Mouse (Mus musculus) embryonic facial prominence, embryonic 15.5 days (tissue): ENCODE measurements around the gene 2810021J22Rik. TPM values are rescaled to one million over a fixed set of nuclear protein-coding genes. Genes with fewer than 3 reads are reported as not detected.
A peak's percentile ranks its signal among the peaks of the same experiment; 100 is the strongest.
"Not testable (repeated sequence)": the region's sequence is repeated elsewhere in the genome, so short reads cannot be mapped to it uniquely, and the experiment has no call there.

Experiments used
- ATAC-seq: fragments of 200-750 bp; cut with Nextera tagmentation; 2 replicates; pipeline ENCODE4 v1.8.0; 2017; ENCODE audit warnings: low read depth, moderate TSS enrichment; ENCODE audit not compliant: insufficient number of reproducible peaks, low FRiP score, low TSS enrichment
- H3K27ac ChIP-seq: fragments of 300-500 bp; sonication (generic); replicated peaks from 2 replicates; pipeline ENCODE4 v1.5.1; 2015; ENCODE audit warnings: mild to moderate bottlenecking, inconsistent platforms
- H3K27me3 ChIP-seq: fragments of 300-500 bp; sonication (generic); 2 replicates; pipeline ENCODE4 v1.6.1; 2015; ENCODE audit warnings: inconsistent platforms
- H3K36me3 ChIP-seq: fragments of 300-500 bp; sonication (generic); 2 replicates; pipeline ENCODE4 v1.6.1; 2015; ENCODE audit warnings: mild to moderate bottlenecking, inconsistent platforms
- H3K4me1 ChIP-seq: fragments of 300-500 bp; sonication (generic); 2 replicates; pipeline ENCODE4 v1.6.1; 2015; ENCODE audit warnings: inconsistent platforms
- H3K4me2 ChIP-seq: fragments of 300-500 bp; sonication (generic); replicated peaks from 2 replicates; pipeline ENCODE4 v1.6.1; 2015; ENCODE audit warnings: mild to moderate bottlenecking, inconsistent platforms
- H3K4me3 ChIP-seq: fragments of 300-500 bp; sonication (generic); replicated peaks from 2 replicates; pipeline ENCODE4 v1.5.1; 2015; ENCODE audit warnings: mild to moderate bottlenecking, inconsistent platforms
- H3K9ac ChIP-seq: fragments of 300-500 bp; sonication (generic); 2 replicates; pipeline ENCODE4 v1.6.1; 2015; ENCODE audit warnings: inconsistent platforms
- H3K9me3 ChIP-seq: fragments of 300-500 bp; sonication (generic); replicated peaks from 2 replicates; pipeline ENCODE4 v1.6.1; 2016; ENCODE audit warnings: inconsistent platforms
- WGBS: fragments of 180-500 bp; shearing (Covaris S2); methylation state at CpG from one replicate; pipeline ENCODE4 v1.1.7; 2015; 5-methylcytosine and 5-hydroxymethylcytosine counted together
- polyA plus RNA-seq: library from polyadenylated mRNA; unstranded; fragments of >200 nt; fragmentation: Nextera tagmentation; extraction: Ambion mirVana; gene quantifications from 2 replicates; pipeline ENCODE4 v1.2.1, GENCODE M21; 2015

The 2810021J22Rik gene
- 7.1 and 7.2 TPM in 2 replicates for polyA plus RNA-seq

DNA sequence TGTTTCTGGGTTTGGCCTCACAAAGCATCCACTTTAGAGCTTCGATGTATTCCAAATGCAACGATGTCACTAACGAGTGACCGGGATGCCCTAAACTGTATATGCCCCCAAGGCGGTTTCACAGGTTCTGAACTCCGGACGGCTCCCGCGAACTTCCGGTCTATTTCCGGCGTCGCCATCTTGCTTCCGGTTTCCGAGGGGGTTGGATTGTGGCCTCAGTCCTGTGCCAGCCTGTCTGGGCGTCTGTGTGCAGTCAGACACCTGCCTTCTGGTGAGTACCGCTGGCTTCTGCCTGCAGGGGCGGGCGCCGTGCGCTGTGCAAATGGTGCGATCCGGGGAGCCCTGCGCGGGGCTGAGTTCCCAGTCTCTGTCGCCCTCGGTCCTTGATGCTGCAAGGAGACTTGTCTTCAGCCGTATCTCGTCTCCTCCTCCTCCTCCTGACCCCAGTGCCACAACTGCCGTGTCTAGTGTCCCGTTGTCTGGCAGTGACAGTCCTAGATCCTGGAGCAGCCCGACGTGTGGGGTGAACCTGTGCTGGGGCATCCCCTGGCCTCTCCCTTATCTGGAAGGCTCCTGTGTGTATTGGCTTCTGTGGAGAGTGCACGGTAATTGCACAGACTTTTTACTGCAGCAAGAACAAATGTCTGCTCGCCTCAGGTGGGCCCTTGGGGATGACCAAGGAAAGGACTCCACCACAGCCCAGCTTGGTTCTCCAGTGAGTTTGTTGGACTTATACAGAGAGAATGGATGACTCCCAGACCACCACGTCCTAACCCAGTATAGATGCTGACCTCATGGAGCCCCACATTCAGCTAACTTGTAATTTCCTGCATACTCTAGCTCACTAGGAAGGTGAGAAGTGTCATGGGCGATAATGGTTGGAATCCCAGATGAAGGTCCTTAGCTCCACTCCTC lies at the start of gene 2810021J22Rik:
TSS of gene 2810021J22Rik (plus strand) at position 178 of the 915 bp plus-strand sequence.
- peak within 1 kb of the TSS; percentile 72 for H3K4me2 ChIP-seq
- no peaks in the 10 kb centered on the region for H3K27me3 ChIP-seq
- H3K27ac ChIP-seq, result peak within 1 kb of the TSS; percentile 52; the same call in 1 of the 2 replicates
- WGBS, result 3% methylated on average over 37 of the region's 37 CpGs
- peak within 1 kb of the TSS; percentile 21 for H3K9ac ChIP-seq
- ATAC-seq, result peak; percentile 87
- peak within 1 kb of the TSS; percentile 64 for H3K4me3 ChIP-seq
- peaks cover 15% of the 10 kb centered on the region for H3K36me3 ChIP-seq
- no peaks in the 10 kb centered on the region for H3K9me3 ChIP-seq
- H3K4me1 ChIP-seq, result peaks cover 9% of the 10 kb centered on the region; the same call in 1 of the 2 replicates

DNA sequence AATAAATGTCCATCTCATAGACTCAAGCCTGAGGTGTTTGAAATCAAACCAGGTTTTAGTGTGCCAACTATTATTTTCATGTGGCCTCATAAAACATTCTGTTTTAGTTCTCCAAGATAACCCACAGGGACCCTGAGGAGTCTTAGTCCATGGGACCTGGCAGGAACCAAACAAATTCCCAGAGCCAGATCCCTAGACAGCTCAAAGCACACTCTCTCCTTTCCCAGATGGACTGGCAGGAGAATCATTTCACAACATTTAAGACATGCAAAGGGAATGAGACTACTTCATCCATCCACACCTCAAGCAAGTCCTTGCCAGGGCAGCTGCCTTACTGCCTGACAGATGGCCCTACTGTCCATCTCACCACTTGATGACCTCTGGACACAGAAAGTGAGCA lies 38.1 kb upstream of the 2810021J22Rik start, which contains the start of gene Olfr312:
TSS of gene Olfr312 (plus strand) at position 301 of the 400 bp plus-strand sequence.
- H3K36me3 ChIP-seq, H3K9ac ChIP-seq, H3K27ac ChIP-seq, H3K27me3 ChIP-seq, H3K4me3 ChIP-seq, H3K4me2 ChIP-seq, ATAC-seq, H3K4me1 ChIP-seq, H3K9me3 ChIP-seq: not testable (repeated sequence)

DNA sequence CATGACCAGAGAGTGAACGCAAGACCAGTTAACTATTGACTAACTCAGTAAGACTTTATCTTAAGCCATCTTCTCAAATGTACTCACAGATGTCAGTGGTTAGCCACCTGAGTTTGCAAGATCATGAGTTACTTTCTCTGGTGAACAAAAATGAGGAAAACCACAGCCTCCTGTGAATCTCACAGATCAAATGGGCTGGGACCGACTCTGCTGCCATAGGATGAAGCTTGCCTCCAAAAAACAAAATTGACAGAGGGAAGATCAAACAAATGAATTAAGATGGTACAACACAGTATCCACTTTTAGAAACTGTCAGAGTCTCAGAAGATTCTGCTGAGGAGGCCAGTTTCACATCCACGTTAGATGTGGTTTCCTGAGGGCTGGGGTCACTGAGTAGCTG lies 37.3 kb upstream of the 2810021J22Rik start:
- H3K4me3 ChIP-seq, result no peak overlapping the region
- ATAC-seq, result no peak
- H3K36me3 ChIP-seq, result no peaks in the 10 kb centered on the region
- no peaks in the 10 kb centered on the region for H3K4me1 ChIP-seq
- no peak overlapping the region for H3K9ac ChIP-seq
- H3K27ac ChIP-seq, result no peak overlapping the region
- no peak overlapping the region for H3K4me2 ChIP-seq
- no peaks in the 10 kb centered on the region for H3K9me3 ChIP-seq
- no peaks in the 10 kb centered on the region for H3K27me3 ChIP-seq
- 62% methylated on average over 3 of the region's 3 CpGs for WGBS

DNA sequence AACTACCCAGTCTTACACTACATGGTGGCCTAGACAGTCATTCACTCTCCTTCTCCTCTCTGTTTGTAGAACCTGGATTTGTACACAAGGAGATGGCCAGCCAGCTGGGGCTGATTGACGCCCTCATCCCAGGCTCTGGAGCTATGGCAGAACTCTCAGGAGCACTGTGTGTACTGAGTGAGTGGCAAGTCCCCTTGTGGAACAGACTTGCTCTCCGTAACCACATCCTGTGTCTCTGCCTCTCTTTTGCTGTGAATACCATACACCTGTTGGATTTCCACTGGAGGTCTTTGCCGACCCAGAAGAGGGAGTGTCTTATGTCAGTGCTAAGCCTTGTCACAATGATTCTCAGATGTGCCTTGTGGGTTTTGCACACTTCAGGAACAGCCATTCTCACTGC lies 34.5 kb upstream of the 2810021J22Rik start:
- WGBS, result 61% methylated on average over 3 of the region's 3 CpGs
- H3K9ac ChIP-seq, H3K4me3 ChIP-seq, H3K9me3 ChIP-seq, H3K4me2 ChIP-seq, H3K27me3 ChIP-seq, H3K27ac ChIP-seq, ATAC-seq, H3K36me3 ChIP-seq, H3K4me1 ChIP-seq: not testable (repeated sequence)

DNA sequence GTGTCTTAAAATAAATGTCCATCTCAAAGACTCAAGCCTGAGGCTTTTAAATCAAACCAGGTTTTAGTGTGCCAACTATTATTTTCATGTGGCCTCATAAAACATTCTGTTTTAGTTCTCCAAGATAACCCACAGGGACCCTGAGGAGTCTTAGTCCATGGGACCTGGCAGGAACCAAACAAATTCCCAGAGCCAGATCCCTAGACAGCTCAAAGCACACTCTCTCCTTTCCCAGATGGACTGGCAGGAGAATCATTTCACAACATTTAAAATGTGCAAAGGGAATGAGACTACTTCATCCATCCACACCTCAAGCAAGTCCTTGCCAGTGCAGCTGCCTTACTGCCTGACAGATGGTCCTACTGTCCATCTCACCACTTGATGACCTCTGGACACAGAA lies 28.1 kb upstream of the 2810021J22Rik start, which contains the start of gene Olfr311:
TSS of gene Olfr311 (plus strand) at position 301 of the 400 bp plus-strand sequence.
- ATAC-seq, H3K4me1 ChIP-seq, H3K4me2 ChIP-seq, H3K4me3 ChIP-seq, H3K9me3 ChIP-seq, H3K9ac ChIP-seq, H3K27me3 ChIP-seq, H3K36me3 ChIP-seq, H3K27ac ChIP-seq: not testable (repeated sequence)

GRCm38 (mm10) chr11:58846919-58847461 lies 20.0 kb upstream of the 2810021J22Rik start, which contains the start of gene Gm12258:
Gm12258 (plus strand) TSS chr11:58847158.
- Histone ChIP-seq H3K27me3 (no peaks in the 10 kb centered on the region), H3K4me2 (peak within 1 kb of the TSS; percentile 70), H3K9me3 (no peaks in the 10 kb centered on the region), H3K27ac (peak within 1 kb of the TSS; percentile 63), H3K4me1 (peaks cover 8% of the 10 kb centered on the region), H3K36me3 (peaks cover 24% of the 10 kb centered on the region), H3K4me3 (peak within 1 kb of the TSS; percentile 70), H3K9ac (peak within 1 kb of the TSS; percentile 77)
- WGBS, result under 1% methylated on average over 24 of the region's 24 CpGs
- peak; percentile 99 for ATAC-seq

DNA sequence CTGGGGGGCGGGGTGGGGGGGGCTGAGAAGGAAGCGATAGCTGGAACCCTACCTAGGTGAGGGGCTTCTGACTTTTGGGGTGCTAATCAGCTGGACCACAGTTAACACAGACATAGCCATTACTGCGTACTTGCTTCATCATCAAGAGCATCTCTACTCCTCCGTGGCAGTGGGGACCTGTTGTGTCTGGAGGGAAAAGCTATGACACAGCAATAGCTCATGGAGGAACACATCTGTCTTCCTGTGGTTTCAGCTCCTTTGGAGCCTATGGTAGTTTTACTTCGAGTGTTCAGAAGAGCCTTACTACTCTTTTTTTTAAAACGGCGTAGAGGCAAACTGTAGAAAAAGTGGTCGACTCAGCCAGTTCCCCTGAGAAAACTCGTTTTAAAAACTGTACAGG lies 19.4 kb upstream of the 2810021J22Rik start:
- Histone ChIP-seq H3K9ac (peak overlapping the region; percentile 77), H3K4me3 (peak overlapping the region; percentile 70), H3K27me3 (no peaks in the 10 kb centered on the region), H3K36me3 (peaks cover 29% of the 10 kb centered on the region), H3K27ac (no peak overlapping the region), H3K9me3 (no peaks in the 10 kb centered on the region), H3K4me2 (peak overlapping the region; percentile 70), H3K4me1 (peaks cover 8% of the 10 kb centered on the region)
- no peak for ATAC-seq
- 39% methylated on average over 9 of the region's 9 CpGs for WGBS

- no peaks in the 10 kb centered on the region for H3K9me3 ChIP-seq
- peaks cover 8% of the 10 kb centered on the region for H3K4me1 ChIP-seq
- no peak overlapping the region for H3K4me2 ChIP-seq
- H3K4me3 ChIP-seq, result no peak overlapping the region
- H3K27me3 ChIP-seq, result no peaks in the 10 kb centered on the region
- 72% methylated on average over 2 of the region's 2 CpGs for WGBS
- H3K36me3 ChIP-seq, result peaks cover 42% of the 10 kb centered on the region
- no peak for ATAC-seq
- no peak overlapping the region for H3K9ac ChIP-seq
- H3K27ac ChIP-seq, result no peak overlapping the region
Measured at GRCm38 (mm10) chr11:58849731-58850130, 17.3 kb upstream of the 2810021J22Rik start.

GRCm38 (mm10) chr11:58860744-58861143 lies 6.3 kb upstream of the 2810021J22Rik start:
- peaks cover 52% of the 10 kb centered on the region for H3K36me3 ChIP-seq
- ATAC-seq, result no peak

GRCm38 (mm10) chr11:58867954-58868330 lies 926 bp downstream of the 2810021J22Rik start:
- no peaks in the 10 kb centered on the region for H3K9me3 ChIP-seq
- WGBS, result 73% methylated on average over 6 of the region's 6 CpGs
- H3K27ac ChIP-seq, result no peak overlapping the region
- ATAC-seq, result no peak
- H3K9ac ChIP-seq, result peak overlapping the region; percentile 21
- peak overlapping the region; percentile 64 for H3K4me3 ChIP-seq
- H3K4me2 ChIP-seq, result peak overlapping the region; percentile 72
- peaks cover 9% of the 10 kb centered on the region; the same call in 1 of the 2 replicates for H3K4me1 ChIP-seq
- no peaks in the 10 kb centered on the region for H3K27me3 ChIP-seq
- peaks cover 15% of the 10 kb centered on the region for H3K36me3 ChIP-seq

More at GRCm38 (mm10) chr11:58860744-58861143, 6.3 kb upstream of the 2810021J22Rik start:
- WGBS, result 94% methylated on average over 8 of the region's 8 CpGs
- H3K9ac ChIP-seq, result no peak overlapping the region
- H3K4me3 ChIP-seq, result no peak overlapping the region
- no peak overlapping the region for H3K27ac ChIP-seq
- H3K4me1 ChIP-seq, result no peaks in the 10 kb centered on the region
- H3K4me2 ChIP-seq, result no peak overlapping the region
- no peaks in the 10 kb centered on the region for H3K27me3 ChIP-seq
- H3K9me3 ChIP-seq, result peaks cover 22% of the 10 kb centered on the region

DNA sequence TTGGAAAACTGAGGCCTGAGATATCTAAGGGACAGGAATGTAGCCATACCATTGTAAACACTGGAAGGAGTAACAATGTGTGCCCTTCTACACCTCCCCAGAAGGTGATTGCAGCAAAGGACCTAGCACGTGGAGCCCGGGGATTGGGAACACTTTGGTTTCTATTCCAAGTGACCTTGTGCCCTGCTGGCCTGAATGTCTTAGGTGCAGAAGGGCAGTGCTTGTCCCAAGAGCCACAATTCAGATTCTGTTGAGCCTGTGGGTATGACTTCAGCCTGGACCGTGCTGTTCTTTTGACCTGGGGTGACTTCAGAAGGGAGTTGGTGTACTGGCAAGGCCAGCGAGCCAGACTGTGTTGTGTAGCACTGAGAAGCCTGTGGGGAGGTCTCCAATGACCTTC lies 3.9 kb downstream of the 2810021J22Rik start:
- Histone ChIP-seq H3K4me2 (no peak overlapping the region), H3K27ac (no peak overlapping the region), H3K9me3 (no peaks in the 10 kb centered on the region), H3K4me3 (no peak overlapping the region), H3K27me3 (no peaks in the 10 kb centered on the region), H3K9ac (no peak overlapping the region), H3K4me1 (peaks cover 9% of the 10 kb centered on the region; the same call in 1 of the 2 replicates), H3K36me3 (peaks cover 15% of the 10 kb centered on the region)
- no peak for ATAC-seq
- 88% methylated on average over 4 of the region's 4 CpGs for WGBS
